Mouse (Mus musculus): Measurements from ENCODE around the gene Mnat1. TPM values are rescaled to one million over a fixed set of nuclear protein-coding genes. Genes with fewer than 3 reads are reported as not detected.

Gene Mnat1
- total and polyA plus RNA-seq, 3 experiments = 29.4 to 36.9 TPM; not detected in 1

DNA sequence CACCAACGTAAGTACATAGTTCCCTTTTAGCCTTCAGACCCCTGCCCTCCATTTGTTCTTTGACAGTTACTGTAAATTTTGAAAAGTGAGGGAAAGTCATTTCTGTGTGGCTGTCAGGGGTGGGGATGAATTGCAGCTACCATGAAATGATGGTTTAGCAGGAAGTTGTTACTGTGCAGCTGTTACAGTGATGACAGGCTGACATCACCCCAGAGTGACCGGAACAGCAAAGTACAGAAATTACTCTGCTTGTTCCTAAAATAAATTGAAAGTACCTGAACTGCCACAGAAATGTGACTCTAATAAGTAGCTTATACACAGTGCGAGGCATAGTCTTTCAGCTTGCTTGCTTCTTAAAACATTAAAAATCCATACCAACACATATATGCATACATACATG is 86.9 kb downstream of the Mnat1 start:
- Histone ChIP-seq H3K4me3 (ENCODE audit: control insufficient read depth in 1 of 2, insufficient read depth in 1 of 2, low read depth in 2 of 2, low read length in 2 of 2) (no peak overlapping the region), H3K79me2 (ENCODE audit: control insufficient read depth, insufficient read depth, low read length, poor library complexity) (no peaks in the 10 kb centered on the region), H3K4me1 (ENCODE audit: control insufficient read depth in 1 of 2, insufficient read depth in 2 of 2, low read length in 2 of 2) (peaks cover 2 to 3% of the 10 kb centered on the region in 2 experiments; a peak in 3 of 4 replicates), H3K36me3 (ENCODE audit: control insufficient read depth in 1 of 2, insufficient read depth in 2 of 2, low read length in 2 of 2) (peaks cover 0 to 7% of the 10 kb centered on the region in 2 experiments; a peak in 2 of 4 replicates), H3K27me3 (ENCODE audit: control insufficient read depth in 1 of 2, insufficient read depth in 2 of 2, low read length in 2 of 2) (no peaks in the 10 kb centered on the region), H3K9ac (ENCODE audit: control insufficient read depth, low read depth, low read length, poor library complexity, severe bottlenecking) (no peak overlapping the region), H3K9me3 (replicated peaks; ENCODE audit: insufficient read depth, low read length) (no peaks in the 10 kb centered on the region), H3K27ac (ENCODE audit: control insufficient read depth, low read depth, low read length) (no peak overlapping the region)
- TF ChIP-seq MYC (IDR thresholded peaks at IDR 0.05; ENCODE audit: low read depth, low read length) (no peak), ELF1 (IDR thresholded peaks at IDR 0.05; ENCODE audit: low read depth, low read length) (no peak), TBP (IDR thresholded peaks at IDR 0.05; ENCODE audit: low read depth, low read length) (no peak), TCF12 (IDR thresholded peaks at IDR 0.05; ENCODE audit: low read depth, low read length) (no peak), MXI1 (IDR thresholded peaks at IDR 0.05; ENCODE audit: low read depth, low read length) (no peak), USF2 (IDR thresholded peaks at IDR 0.05; ENCODE audit: borderline replicate concordance in 1 of 2, insufficient read depth in 1 of 2, low read depth in 1 of 2, low read length in 2 of 2) (no peak), MAFK (IDR thresholded peaks at IDR 0.05; ENCODE audit: borderline replicate concordance, low read depth, low read length) (no peak), SMC3 (IDR thresholded peaks at IDR 0.05; ENCODE audit: low read depth, low read length) (no peak), MAZ (IDR thresholded peaks at IDR 0.05; ENCODE audit: low read depth, low read length) (no peak), GATA1 (IDR thresholded peaks at IDR 0.05; ENCODE audit: low read depth, low read length) (no peak), BHLHE40 (IDR thresholded peaks at IDR 0.05; ENCODE audit: borderline replicate concordance, low read depth, low read length) (no peak), MYB (IDR thresholded peaks at IDR 0.05; ENCODE audit: low read depth, low read length) (no peak), EP300 (IDR thresholded peaks at IDR 0.05; ENCODE audit: low read depth in 1 of 2, low read length in 2 of 2) (no peak)
- no peak for DNase-seq (ENCODE audit: low read depth, low spot score)

DNA sequence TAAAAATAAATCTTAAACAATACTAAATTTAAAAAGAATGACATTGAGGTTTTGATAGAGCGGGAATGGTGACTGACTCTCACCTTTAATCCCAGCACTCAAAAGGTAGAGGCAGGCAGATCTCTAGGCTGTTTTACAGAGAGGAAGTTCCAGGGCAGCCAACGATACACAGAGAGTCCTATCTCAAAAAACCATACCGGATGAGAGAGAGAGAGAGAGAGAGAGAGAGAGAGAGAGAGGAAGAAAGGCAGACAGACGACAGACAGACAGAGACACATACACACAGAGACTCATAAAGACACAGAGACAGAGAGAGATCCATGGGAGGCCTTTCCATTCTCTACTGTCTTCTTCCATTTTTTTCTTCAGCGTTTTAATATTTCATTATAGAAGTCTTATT is 92.3 kb downstream of the Mnat1 start:
- Histone ChIP-seq H3K79me2 (ENCODE audit: control insufficient read depth, insufficient read depth, low read length, poor library complexity) (no peaks in the 10 kb centered on the region), H3K27me3 (ENCODE audit: control insufficient read depth in 1 of 2, insufficient read depth in 2 of 2, low read length in 2 of 2) (no peaks in the 10 kb centered on the region), H3K4me1 (ENCODE audit: control insufficient read depth in 1 of 2, insufficient read depth in 2 of 2, low read length in 2 of 2) (peaks cover 7 to 13% of the 10 kb centered on the region in 2 experiments), H3K9me3 (replicated peaks; ENCODE audit: insufficient read depth, low read length) (no peaks in the 10 kb centered on the region), H3K27ac (ENCODE audit: control insufficient read depth, low read depth, low read length) (no peak overlapping the region), H3K4me3 (ENCODE audit: control insufficient read depth in 1 of 2, insufficient read depth in 1 of 2, low read depth in 2 of 2, low read length in 2 of 2) (no peak overlapping the region), H3K36me3 (ENCODE audit: control insufficient read depth in 1 of 2, insufficient read depth in 2 of 2, low read length in 2 of 2) (peaks cover 5 to 15% of the 10 kb centered on the region in 2 experiments; a peak in 3 of 4 replicates), H3K9ac (ENCODE audit: control insufficient read depth, low read depth, low read length, poor library complexity, severe bottlenecking) (no peak overlapping the region)
- DNase-seq (ENCODE audit: low read depth, low spot score) = peak; percentile 64
- TF ChIP-seq POLR2AphosphoS5 (IDR thresholded peaks at IDR 0.05; ENCODE audit: borderline replicate concordance, low read depth, low read length) (no peak), MYB (IDR thresholded peaks at IDR 0.05; ENCODE audit: low read depth, low read length) (no peak), MYC (IDR thresholded peaks at IDR 0.05; ENCODE audit: low read depth, low read length) (no peak), USF2 (IDR thresholded peaks at IDR 0.05; ENCODE audit: borderline replicate concordance in 1 of 2, insufficient read depth in 1 of 2, low read depth in 1 of 2, low read length in 2 of 2) (no peak), ETS1 (IDR thresholded peaks at IDR 0.05; ENCODE audit: low read depth, low read length) (peak; percentile 21; the same call in 1 of the 2 replicates), ZKSCAN1 (IDR thresholded peaks at IDR 0.05; ENCODE audit: low read depth, low read length) (no peak), CHD2 (IDR thresholded peaks at IDR 0.05; ENCODE audit: low read length) (no peak), JUND (IDR thresholded peaks at IDR 0.05; ENCODE audit: low read depth, low read length) (peak; percentile 97), MAX (IDR thresholded peaks at IDR 0.05; ENCODE audit: low read length) (no peak), HCFC1 (IDR thresholded peaks at IDR 0.05; ENCODE audit: low read depth, low read length) (no peak), TCF12 (IDR thresholded peaks at IDR 0.05; ENCODE audit: low read depth, low read length) (peak; percentile 77), BHLHE40 (IDR thresholded peaks at IDR 0.05; ENCODE audit: borderline replicate concordance, low read depth, low read length) (no peak), NELFE (IDR thresholded peaks at IDR 0.05; ENCODE audit: low read depth, low read length) (no peak), TAL1 (IDR thresholded peaks at IDR 0.05; ENCODE audit: low read length) (peak; percentile 34; the same call in 1 of the 2 replicates), KAT2A (conservative IDR thresholded peaks at IDR 0.05; ENCODE audit: low read depth, low read length) (no peak), MEF2A (IDR thresholded peaks at IDR 0.05; ENCODE audit: extremely low read depth, insufficient replicate concordance, low read depth, low read length, poor library complexity, severe bottlenecking) (no peak), NRF1 (IDR thresholded peaks at IDR 0.05; ENCODE audit: insufficient read depth, low read depth, low read length, poor library complexity, severe bottlenecking) (no peak), POLR2AphosphoS2 (IDR thresholded peaks at IDR 0.05; ENCODE audit: low read length) (no peak), CTCF (IDR thresholded peaks at IDR 0.05 in 2 of 3, conservative IDR thresholded peaks at IDR 0.05 in 1 of 3; ENCODE audit: control insufficient read depth in 1 of 3, insufficient read depth in 1 of 3, low read depth in 2 of 3, low read length in 3 of 3, poor library complexity in 1 of 3, severe bottlenecking in 1 of 3) (no peak), USF1 (IDR thresholded peaks at IDR 0.05; ENCODE audit: low read depth, low read length) (no peak), TBP (IDR thresholded peaks at IDR 0.05; ENCODE audit: low read depth, low read length) (no peak), EP300 (IDR thresholded peaks at IDR 0.05; ENCODE audit: low read depth in 1 of 2, low read length in 2 of 2) (peak; percentile 71 to 84), MAZ (IDR thresholded peaks at IDR 0.05; ENCODE audit: low read depth, low read length) (no peak), ZMIZ1 (IDR thresholded peaks at IDR 0.05; ENCODE audit: low read depth, low read length) (0 out of 2 replicates have a peak, but pooled peaks have one; percentile 28), MAFK (IDR thresholded peaks at IDR 0.05; ENCODE audit: borderline replicate concordance, low read depth, low read length) (no peak)
